Mouse (Mus musculus): ENCODE measurements around the gene Foxd2.

Gene Foxd2

GRCm38 (mm10) chr4:114908829-114909601, at the start of gene Foxd2:
Foxd2 (minus strand) TSS chr4:114908873.
- peak; percentile 95 for DNase-seq

GRCm38 (mm10) chr4:114958231-114958630, 49.6 kb upstream of the Foxd2 start:
- no peak for DNase-seq

- DNase-seq: peak; percentile 11
Measured at GRCm38 (mm10) chr4:114957403-114957802, 48.7 kb upstream of the Foxd2 start.

GRCm38 (mm10) chr4:114953172-114953571, 44.5 kb upstream of the Foxd2 start:
- DNase-seq: no peak

- DNase-seq: no peak
Measured at GRCm38 (mm10) chr4:114947852-114948481, 39.3 kb upstream of the Foxd2 start.

GRCm38 (mm10) chr4:114947395-114947794, 38.7 kb upstream of the Foxd2 start:
- peak; percentile 86 for DNase-seq

- DNase-seq: no peak
Measured at GRCm38 (mm10) chr4:114946416-114946815, 37.7 kb upstream of the Foxd2 start.

GRCm38 (mm10) chr4:114945021-114945420, 36.3 kb upstream of the Foxd2 start:
- no peak for DNase-seq

- no peak for DNase-seq
Measured at GRCm38 (mm10) chr4:114942583-114942982, 33.9 kb upstream of the Foxd2 start.

GRCm38 (mm10) chr4:114942112-114942511, 33.4 kb upstream of the Foxd2 start:
- DNase-seq: no peak

GRCm38 (mm10) chr4:114941311-114941710, 32.6 kb upstream of the Foxd2 start:
- no peak for DNase-seq

- no peak for DNase-seq
Measured at GRCm38 (mm10) chr4:114938248-114938647, 29.6 kb upstream of the Foxd2 start.

- DNase-seq: no peak
Measured at GRCm38 (mm10) chr4:114937459-114938047, 28.9 kb upstream of the Foxd2 start.

GRCm38 (mm10) chr4:114934188-114934587, 25.5 kb upstream of the Foxd2 start:
- no peak for DNase-seq

GRCm38 (mm10) chr4:114932747-114933146, 24.1 kb upstream of the Foxd2 start:
- no peak for DNase-seq

- DNase-seq: no peak
Measured at GRCm38 (mm10) chr4:114929155-114929554, 20.5 kb upstream of the Foxd2 start.

- no peak for DNase-seq
Measured at GRCm38 (mm10) chr4:114925917-114926312, 17.2 kb upstream of the Foxd2 start, which contains the start of gene Foxe3. Foxe3 (minus strand) TSS chr4:114926013.

GRCm38 (mm10) chr4:114924971-114925916, 16.6 kb upstream of the Foxd2 start:
- no peak for DNase-seq

- peak; percentile 64 for DNase-seq
Measured at GRCm38 (mm10) chr4:114917091-114917490, 8.4 kb upstream of the Foxd2 start.

- DNase-seq: no peak
Measured at GRCm38 (mm10) chr4:114916056-114916455, 7.4 kb upstream of the Foxd2 start.

GRCm38 (mm10) chr4:114913594-114913962, 4.9 kb upstream of the Foxd2 start:
- DNase-seq: peak; percentile 65

- DNase-seq: no peak
Measured at GRCm38 (mm10) chr4:114912705-114913593, 4.3 kb upstream of the Foxd2 start.

All from lung, postnatal 14 days (tissue).